Mouse (Mus musculus) CH12.LX (cell line): ENCODE data around the gene Lrrc75a. TPM values are rescaled to one million over a fixed set of nuclear protein-coding genes. Genes with fewer than 3 reads are reported as not detected.

Experiments
- DNase-seq: peaks from one replicate; pipeline ENCODE4 v3.0.0-alpha.2; 2013; ENCODE audit errors: extremely low read depth
- H3K27ac ChIP-seq: 2 replicates; pipeline ENCODE4 v1.5.1; 2012; ENCODE audit warnings: low read depth, mild to moderate bottlenecking, control low read depth, moderate library complexity; ENCODE audit not compliant: insufficient read depth
- H3K27me3 ChIP-seq: replicated peaks from 2 replicates; pipeline ENCODE3; 2012; ENCODE audit warnings: inconsistent platforms
- H3K36me3 ChIP-seq, 2 experiments: replicated peaks in 1 of 2; 2 replicates each; pipeline versions ENCODE3 to v1.6.1; 2012; ENCODE audit warnings: inconsistent platforms in 1 of 2, low read length in 1 of 2, mild to moderate bottlenecking in 1 of 2, mixed read lengths in 1 of 2, moderate library complexity in 1 of 2; ENCODE audit not compliant: control insufficient read depth in 1 of 2, insufficient read depth in 1 of 2
- H3K4me1 ChIP-seq, 2 experiments: 2 replicates each; pipeline ENCODE4 v1.6.1; 2012; ENCODE audit warnings: inconsistent platforms in 1 of 2, moderate library complexity in 1 of 2; ENCODE audit not compliant: insufficient read depth in 2 of 2, control insufficient read depth in 1 of 2
- H3K4me2 ChIP-seq: 2 replicates; pipeline ENCODE4 v1.6.1; 2012; ENCODE audit warnings: low read depth, mild to moderate bottlenecking, control low read depth; ENCODE audit not compliant: poor library complexity, insufficient read depth, severe bottlenecking
- H3K4me3 ChIP-seq, 3 experiments: fragments of 150-350 bp in 1 of 3; sonication (generic) in 1 of 3; replicated peaks in 1 of 3; 2 replicates each; pipeline versions ENCODE3 to v1.5.1; 2011 to 2012; ENCODE audit warnings: low read depth in 2 of 3, low read length in 2 of 3, mild to moderate bottlenecking in 2 of 3, moderate library complexity in 2 of 3, control low read depth in 1 of 3, improper control_type of control experiment in 1 of 3, inconsistent platforms in 1 of 3, mixed read lengths in 1 of 3; ENCODE audit not compliant: poor library complexity in 1 of 3
- H3K79me2 ChIP-seq: replicated peaks from 2 replicates; pipeline ENCODE4 v1.6.1; 2012; ENCODE audit warnings: mild to moderate bottlenecking, moderate library complexity; ENCODE audit not compliant: control insufficient read depth, poor library complexity, insufficient read depth, severe bottlenecking; ENCODE audit errors: extremely low read depth
- H3K9ac ChIP-seq: 2 replicates; pipeline ENCODE4 v1.6.1; 2012; ENCODE audit warnings: low read depth, mild to moderate bottlenecking, control low read depth, moderate library complexity; ENCODE audit not compliant: insufficient read depth
- H3K9me3 ChIP-seq: replicated peaks from 2 replicates; pipeline ENCODE3; 2012; ENCODE audit warnings: low read length, inconsistent platforms, mixed read lengths
- BHLHE40 ChIP-seq: IDR thresholded peaks from 2 replicates; pipeline ENCODE4 v1.6.1; 2011; ENCODE audit warnings: mild to moderate bottlenecking, low read depth, low read length, improper control_type of control experiment
- CHD1 ChIP-seq: IDR thresholded peaks from 2 replicates; pipeline ENCODE4 v1.6.1; 2012; ENCODE audit warnings: low read depth, low read length, improper control_type of control experiment, inconsistent platforms
- CHD2 ChIP-seq: IDR thresholded peaks from 2 replicates; pipeline ENCODE4 v1.6.1; 2011; ENCODE audit warnings: low read length, improper control_type of control experiment
- E2F4 ChIP-seq: IDR thresholded peaks from 2 replicates; pipeline ENCODE4 v1.6.1; 2011; ENCODE audit warnings: low read depth, low read length, improper control_type of control experiment; ENCODE audit not compliant: insufficient replicate concordance
- ELF1 ChIP-seq: IDR thresholded peaks from 2 replicates; pipeline ENCODE4 v1.6.1; 2014; ENCODE audit warnings: low read depth, mild to moderate bottlenecking, inconsistent platforms, low read length, improper control_type of control experiment
- ETS1 ChIP-seq: conservative IDR thresholded peaks from 2 replicates; pipeline ENCODE4 v1.6.1; 2012; ENCODE audit warnings: low read depth, mild to moderate bottlenecking, inconsistent platforms, low read length, improper control_type of control experiment, moderate library complexity
- GABPA ChIP-seq: IDR thresholded peaks from 2 replicates; pipeline ENCODE4 v1.6.1; 2012; ENCODE audit warnings: low read depth, low read length, improper control_type of control experiment, inconsistent platforms; ENCODE audit not compliant: insufficient replicate concordance
- HCFC1 ChIP-seq: IDR thresholded peaks from 2 replicates; pipeline ENCODE4 v1.6.1; 2012; ENCODE audit warnings: low read depth, mild to moderate bottlenecking, inconsistent platforms, low read length, improper control_type of control experiment
- JUN ChIP-seq: IDR thresholded peaks from 2 replicates; pipeline ENCODE4 v1.6.1; 2011; ENCODE audit warnings: low read depth, mild to moderate bottlenecking, low read length, improper control_type of control experiment, moderate library complexity; ENCODE audit not compliant: insufficient read depth
- KAT2A ChIP-seq: IDR thresholded peaks from 2 replicates; pipeline ENCODE4 v1.6.1; 2012; ENCODE audit warnings: low read length, improper control_type of control experiment, inconsistent platforms; ENCODE audit not compliant: insufficient replicate concordance
- MAFK ChIP-seq: IDR thresholded peaks from 2 replicates; pipeline ENCODE4 v1.6.1; 2011; ENCODE audit warnings: low read length, improper control_type of control experiment; ENCODE audit not compliant: insufficient replicate concordance
- MAX ChIP-seq: IDR thresholded peaks from 2 replicates; pipeline ENCODE4 v1.6.1; 2011; ENCODE audit warnings: low read length, improper control_type of control experiment
- MEF2A ChIP-seq: IDR thresholded peaks from 2 replicates; pipeline ENCODE4 v1.6.1; 2014; ENCODE audit warnings: low read depth, mild to moderate bottlenecking, inconsistent platforms, low read length, improper control_type of control experiment, borderline replicate concordance
- MXI1 ChIP-seq: IDR thresholded peaks from 2 replicates; pipeline ENCODE4 v1.6.1; 2011; ENCODE audit warnings: mild to moderate bottlenecking, low read depth, low read length, improper control_type of control experiment
- MYC ChIP-seq: IDR thresholded peaks from 2 replicates; pipeline ENCODE4 v1.6.1; 2011; ENCODE audit warnings: low read depth, mild to moderate bottlenecking, improper control_type of control experiment, low read length
- NELFE ChIP-seq: IDR thresholded peaks from 2 replicates; pipeline ENCODE4 v1.6.1; 2011; ENCODE audit warnings: low read depth, low read length, improper control_type of control experiment
- POLR2A ChIP-seq: IDR thresholded peaks from 2 replicates; pipeline ENCODE4 v1.6.1; 2011; ENCODE audit warnings: low read depth, mild to moderate bottlenecking, improper control_type of control experiment, low read length
- POLR2AphosphoS2 ChIP-seq: IDR thresholded peaks from 2 replicates; pipeline ENCODE4 v1.6.1; 2011; ENCODE audit warnings: low read depth, low read length, improper control_type of control experiment
- RAD21 ChIP-seq: IDR thresholded peaks from 2 replicates; pipeline ENCODE4 v1.6.1; 2011; ENCODE audit warnings: low read depth, mild to moderate bottlenecking, low read length, improper control_type of control experiment, moderate library complexity
- RCOR1 ChIP-seq: conservative IDR thresholded peaks from 2 replicates; pipeline ENCODE4 v1.6.1; 2012; ENCODE audit warnings: low read depth, mild to moderate bottlenecking, inconsistent platforms, low read length, improper control_type of control experiment
- SIN3A ChIP-seq: IDR thresholded peaks from 2 replicates; pipeline ENCODE4 v1.6.1; 2012; ENCODE audit warnings: low read length, improper control_type of control experiment, inconsistent platforms
- TBP ChIP-seq: conservative IDR thresholded peaks from 2 replicates; pipeline ENCODE4 v1.6.1; 2011; ENCODE audit warnings: low read depth, low read length, improper control_type of control experiment
- TCF12 ChIP-seq: IDR thresholded peaks from 2 replicates; pipeline ENCODE4 v1.6.1; 2014; ENCODE audit warnings: low read depth, mild to moderate bottlenecking, inconsistent platforms, low read length, improper control_type of control experiment
- UBTF ChIP-seq: IDR thresholded peaks from 2 replicates; pipeline ENCODE4 v1.6.1; 2012; ENCODE audit warnings: low read depth, mild to moderate bottlenecking, inconsistent platforms, low read length, improper control_type of control experiment, moderate library complexity
- USF1 ChIP-seq: IDR thresholded peaks from 2 replicates; pipeline ENCODE4 v1.6.1; 2014; ENCODE audit warnings: low read depth, mild to moderate bottlenecking, inconsistent platforms, low read length, improper control_type of control experiment
- USF2 ChIP-seq: conservative IDR thresholded peaks from 2 replicates; pipeline ENCODE4 v1.6.1; 2011; ENCODE audit warnings: low read depth, low read length, improper control_type of control experiment
- ZKSCAN1 ChIP-seq: IDR thresholded peaks from 2 replicates; pipeline ENCODE4 v1.6.1; 2012; ENCODE audit warnings: low read depth, inconsistent platforms, low read length, improper control_type of control experiment, borderline replicate concordance
- ZMIZ1 ChIP-seq: IDR thresholded peaks from 2 replicates; pipeline ENCODE4 v1.6.1; 2012; ENCODE audit warnings: low read depth, mild to moderate bottlenecking, inconsistent platforms, low read length, improper control_type of control experiment
- ZNF384 ChIP-seq: IDR thresholded peaks from 2 replicates; pipeline ENCODE4 v1.6.1; 2012; ENCODE audit warnings: low read depth, low read length, improper control_type of control experiment, inconsistent platforms
- dilution Hi-C: fragments of 300-500 bp; cut with MboI; formaldehyde crosslinking; loops from 2 replicates; pipeline ENCODE4 v1.14.3; 2020; ENCODE audit warnings: low sequenced_read_pairs; ENCODE audit not compliant: extremely low pct_unique_long_range_greater_than_20kb, extremely low pct_ligation_motif_present
- in situ Hi-C: fragments of 300-500 bp; cut with MboI; formaldehyde crosslinking; loops from 3 replicates; pipeline ENCODE4 v1.14.3; 2019; ENCODE audit warnings: low sequenced_read_pairs, low pct_ligation_motif_present, low pct_unique_long_range_greater_than_20kb, mixed read lengths
- polyA plus RNA-seq: library from polyadenylated mRNA; unstranded; fragments of >175 nt; gene quantifications from 2 replicates; pipeline ENCODE4 v1.2.1, GENCODE M21; 2012; ENCODE audit warnings: low read depth; ENCODE audit not compliant: insufficient read length
- total RNA-seq, 2 experiments: library from RNA; depleted of rRNA; stranded (reverse); fragments of 300-350 nt in 1 of 2; fragments of >200 nt in 1 of 2; gene quantifications; 2 replicates each; pipeline ENCODE4 v1.2.3; 2012 to 2014

Gene Lrrc75a
- total and polyA plus RNA-seq, 3 experiments = 1.3 to 12.6 (median 1.8) TPM

GRCm38 (mm10) chr11:62574703-62575085 is 73.6 kb downstream of the Lrrc75a start:
- 0 out of 2 replicates have a peak, but pooled peaks have one; percentile 1 for TF ChIP-seq CHD2
- no peak for TF ChIP-seq MEF2A
- TF ChIP-seq MAX = 0 out of 2 replicates have a peak, but pooled peaks have one; percentile 30
- TF ChIP-seq BHLHE40 = no peak
- peak; percentile 33 for TF ChIP-seq MXI1
- H3K9ac ChIP-seq = peak overlapping the region; percentile 67
- dilution Hi-C loops = no loop called here

GRCm38 (mm10) chr11:62573959-62574702 is 74.2 kb downstream of the Lrrc75a start, which contains the start of gene Trpv2:
TSS of gene Trpv2 (plus strand) at chr11:62574486.
- Histone ChIP-seq H3K9ac (peak within 1 kb of the TSS; percentile 67), H3K27ac (peak within 1 kb of the TSS; percentile 69), H3K4me2 (peak within 1 kb of the TSS; percentile 75), H3K4me1 (peaks cover 4 to 15% of the 10 kb centered on the region in 2 experiments; a peak in 3 of 4 replicates), H3K79me2 (peaks cover 6% of the 10 kb centered on the region; the same call in 1 of the 2 replicates), H3K4me3 (peak within 1 kb of the TSS; percentile 64 to 78 (median 69)), H3K9me3 (peaks cover 5% of the 10 kb centered on the region), H3K27me3 (no peaks in the 10 kb centered on the region), H3K36me3 (peaks cover 13 to 17% of the 10 kb centered on the region in 2 experiments)
- dilution Hi-C loops = no loop called here
- peak; percentile 84 for DNase-seq
- in situ Hi-C loops = no loop called here
- TF ChIP-seq ZMIZ1 (peak; percentile 59; the same call in 1 of the 2 replicates), POLR2A (peak; percentile 59), USF2 (no peak), HCFC1 (peak; percentile 58; the same call in 1 of the 2 replicates), BHLHE40 (peak; percentile 18; the same call in 1 of the 2 replicates), ZNF384 (peak; percentile 88), TBP (no peak), ZKSCAN1 (no peak), E2F4 (no peak), RCOR1 (no peak), CHD2 (peak; percentile 46; the same call in 1 of the 2 replicates), USF1 (no peak), JUN (no peak), KAT2A (no peak), MXI1 (peak; percentile 86; the same call in 1 of the 2 replicates), RAD21 (no peak; the same call in 1 of the 2 replicates), ELF1 (peak; percentile 70), GABPA (no peak), TCF12 (peak; percentile 59), UBTF (no peak), SIN3A (peak; percentile 75), MAFK (no peak), MAX (no peak), NELFE (peak; percentile 56; the same call in 1 of the 2 replicates), MYC (no peak), POLR2AphosphoS2 (no peak), ETS1 (peak; percentile 35; the same call in 1 of the 2 replicates), CHD1 (no peak)

More at GRCm38 (mm10) chr11:62574703-62575085, 73.6 kb downstream of the Lrrc75a start:
- Histone ChIP-seq H3K9me3 (peaks cover 5% of the 10 kb centered on the region), H3K27me3 (no peaks in the 10 kb centered on the region), H3K27ac (peak overlapping the region; percentile 69), H3K36me3 (peaks cover 18 to 22% of the 10 kb centered on the region in 2 experiments), H3K79me2 (peaks cover 6% of the 10 kb centered on the region; the same call in 1 of the 2 replicates), H3K4me2 (peak overlapping the region; percentile 75), H3K4me3 (peak overlapping the region; percentile 64 to 78 (median 69)), H3K4me1 (peaks cover 4 to 15% of the 10 kb centered on the region in 2 experiments; a peak in 3 of 4 replicates)
- in situ Hi-C loops = no loop called here
- peak; percentile 29 for DNase-seq
